Mouse (Mus musculus): ENCODE measurements at regions not wholly inside any gene's neighbourhood (a gene's known extent, or its start where the extent isn't known, plus 50 kb on each side); places are given as distances from the start of the nearest gene placed in this dataset.

DNA sequence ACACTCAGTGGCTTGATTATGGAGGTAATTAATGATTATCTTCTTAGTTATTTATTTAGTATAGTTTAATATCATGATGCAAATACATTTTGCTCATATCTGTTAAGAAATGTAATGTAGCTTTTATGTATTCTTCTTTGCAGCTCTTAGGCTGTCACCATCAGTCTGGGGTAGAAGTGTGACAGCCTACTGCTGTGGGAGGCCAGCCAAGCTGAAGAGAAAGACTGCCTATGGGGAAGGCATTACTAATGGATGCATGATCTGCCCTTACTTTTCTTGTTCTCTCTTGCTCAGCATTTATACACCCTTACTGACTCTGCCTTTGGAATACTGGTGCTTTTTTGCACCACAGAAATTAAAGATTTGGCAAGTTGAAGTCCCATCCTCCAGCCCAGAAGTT is 362.8 kb upstream of the Stxbp6 start:
- DNase-seq (ENCODE audit: low spot score): peak; percentile 18

GRCm38 (mm10) chr12:45399436-45399835 is 324.9 kb upstream of the Stxbp6 start:
- no peak for DNase-seq (ENCODE audit: low spot score)

DNA sequence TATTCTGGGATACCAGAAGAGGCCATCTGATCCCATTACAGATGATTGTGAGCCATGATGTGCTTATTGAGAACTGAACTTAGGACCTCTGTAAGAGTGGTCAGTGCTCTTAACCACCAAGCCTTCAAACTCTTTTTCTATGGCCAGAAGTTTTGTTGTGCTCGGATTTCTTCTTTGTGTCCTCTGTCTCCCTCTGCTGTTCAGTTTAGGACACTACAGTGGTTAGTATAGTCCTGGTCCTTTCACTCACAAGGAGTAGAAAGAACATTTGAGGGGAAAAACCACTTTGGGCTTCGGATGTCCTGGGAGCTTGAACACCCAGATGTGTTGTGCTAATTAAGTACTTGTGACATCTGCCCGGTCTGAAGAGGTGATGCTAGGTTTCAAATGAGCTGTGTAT is 310.4 kb upstream of the Stxbp6 start:
- DNase-seq (ENCODE audit: low spot score): peak; percentile 55

All from retina, embryonic 14.5 days (tissue).